Mouse (Mus musculus): ENCODE data around the gene Calm4. TPM values are rescaled to one million over a fixed set of nuclear protein-coding genes. Genes with fewer than 3 reads are reported as not detected.

Gene Calm4
- polyA plus RNA-seq, 1 experiment from 2014 or later = not detected

- H3K36me3 ChIP-seq (replicated peaks; ENCODE audit: insufficient read depth, low read length) = no peaks in the 10 kb centered on the region
- WGBS (ENCODE audit: insufficient replicate concordance) = 56% methylated on average over 2 of the region's 2 CpGs
- no peak overlapping the region for H3K27ac ChIP-seq (ENCODE audit: low read depth)
- H3K9me3 ChIP-seq (ENCODE audit: low read length) = no peaks in the 10 kb centered on the region
- no peak overlapping the region for H3K9ac ChIP-seq (replicated peaks)
- no peak overlapping the region for H3K4me2 ChIP-seq (ENCODE audit: low read depth, low read length)
- no peak for TF ChIP-seq EP300 (IDR thresholded peaks at IDR 0.05; ENCODE audit: low read depth)
- TF ChIP-seq CTCF (IDR thresholded peaks at IDR 0.05; ENCODE audit: low read depth) = no peak
- DNase-seq (no peak), ATAC-seq (no peak)
- no peaks in the 10 kb centered on the region for H3K4me1 ChIP-seq (ENCODE audit: insufficient read depth)
- H3K4me3 ChIP-seq (ENCODE audit: low read depth, low read length) = no peak overlapping the region
- H3K27me3 ChIP-seq (ENCODE audit: insufficient read depth, low read length) = no peaks in the 10 kb centered on the region
These were observed 17.3 kb downstream of the Calm4 start for GRCm38 (mm10) chr13:3854856-3855255.

GRCm38 (mm10) chr13:3856252-3856651 is 18.7 kb downstream of the Calm4 start:
- Histone ChIP-seq H3K27ac (ENCODE audit: low read depth) (no peak overlapping the region), H3K4me3 (ENCODE audit: low read depth, low read length) (no peak overlapping the region), H3K36me3 (replicated peaks; ENCODE audit: insufficient read depth, low read length) (no peaks in the 10 kb centered on the region), H3K4me1 (ENCODE audit: insufficient read depth) (peaks cover 3% of the 10 kb centered on the region; the same call in 1 of the 2 replicates), H3K9me3 (ENCODE audit: low read length) (no peaks in the 10 kb centered on the region), H3K4me2 (ENCODE audit: low read depth, low read length) (no peak overlapping the region), H3K9ac (replicated peaks) (no peak overlapping the region), H3K27me3 (ENCODE audit: insufficient read depth, low read length) (no peaks in the 10 kb centered on the region)
- WGBS (ENCODE audit: insufficient replicate concordance) = 69% methylated on average over 1 of the region's 1 CpGs
- ATAC-seq (no peak), DNase-seq (no peak)
- no peak for TF ChIP-seq CTCF (IDR thresholded peaks at IDR 0.05; ENCODE audit: low read depth)

- Histone ChIP-seq H3K9ac (replicated peaks) (no peak overlapping the region), H3K36me3 (replicated peaks; ENCODE audit: insufficient read depth, low read length) (no peaks in the 10 kb centered on the region), H3K4me3 (ENCODE audit: low read depth, low read length) (no peak overlapping the region), H3K27ac (ENCODE audit: low read depth) (no peak overlapping the region), H3K4me2 (ENCODE audit: low read depth, low read length) (no peak overlapping the region), H3K27me3 (ENCODE audit: insufficient read depth, low read length) (no peaks in the 10 kb centered on the region), H3K4me1 (ENCODE audit: insufficient read depth) (peaks cover 33% of the 10 kb centered on the region), H3K9me3 (ENCODE audit: low read length) (no peaks in the 10 kb centered on the region)
- TF ChIP-seq CTCF (IDR thresholded peaks at IDR 0.05; ENCODE audit: low read depth) = peak; percentile 35; the same call in 1 of the 2 replicates
- TF ChIP-seq EP300 (IDR thresholded peaks at IDR 0.05; ENCODE audit: low read depth) = peak; percentile 55; the same call in 1 of the 2 replicates
- ATAC-seq (peak; percentile 79), DNase-seq (no peak)
- 65% methylated on average over 8 of the region's 8 CpGs for WGBS (ENCODE audit: insufficient replicate concordance)
These were observed 23.7 kb downstream of the Calm4 start for GRCm38 (mm10) chr13:3861251-3861650.

- Histone ChIP-seq H3K27ac (ENCODE audit: low read depth) (no peak overlapping the region), H3K4me1 (ENCODE audit: insufficient read depth) (peaks cover 43% of the 10 kb centered on the region), H3K9ac (replicated peaks) (no peak overlapping the region), H3K27me3 (ENCODE audit: insufficient read depth, low read length) (no peaks in the 10 kb centered on the region), H3K4me3 (ENCODE audit: low read depth, low read length) (no peak overlapping the region), H3K36me3 (replicated peaks; ENCODE audit: insufficient read depth, low read length) (no peaks in the 10 kb centered on the region), H3K9me3 (ENCODE audit: low read length) (no peaks in the 10 kb centered on the region), H3K4me2 (ENCODE audit: low read depth, low read length) (no peak overlapping the region)
- 84% methylated on average over 3 of the region's 3 CpGs for whole genome bisulfite sequencing (ENCODE audit: insufficient replicate concordance)
- no peak; the same call in 1 of the 2 replicates for TF ChIP-seq CTCF (IDR thresholded peaks at IDR 0.05; ENCODE audit: low read depth)
- TF ChIP-seq EP300 (IDR thresholded peaks at IDR 0.05; ENCODE audit: low read depth) = no peak
- no peak for ATAC-seq
- DNase-seq = no peak
These were observed 24.8 kb downstream of the Calm4 start for GRCm38 (mm10) chr13:3862325-3862724.

- no peaks in the 10 kb centered on the region for H3K9me3 ChIP-seq (ENCODE audit: low read length)
- H3K4me3 ChIP-seq (ENCODE audit: low read depth, low read length) = no peak overlapping the region
- H3K36me3 ChIP-seq (replicated peaks; ENCODE audit: insufficient read depth, low read length) = no peaks in the 10 kb centered on the region
- H3K4me1 ChIP-seq (ENCODE audit: insufficient read depth) = peaks cover 49% of the 10 kb centered on the region
- peak overlapping the region; percentile 34; the same call in 1 of the 2 replicates for H3K27ac ChIP-seq (ENCODE audit: low read depth)
- TF ChIP-seq CTCF (IDR thresholded peaks at IDR 0.05; ENCODE audit: low read depth) (0 out of 2 replicates have a peak, but pooled peaks have one; percentile 4), EP300 (IDR thresholded peaks at IDR 0.05; ENCODE audit: low read depth) (0 out of 2 replicates have a peak, but pooled peaks have one; percentile 10)
- WGBS (ENCODE audit: insufficient replicate concordance) = 77% methylated on average over 10 of the region's 10 CpGs
- peak; percentile 65 for ATAC-seq
- peak; percentile 35 for DNase-seq
- H3K27me3 ChIP-seq (ENCODE audit: insufficient read depth, low read length) = no peaks in the 10 kb centered on the region
- no peak overlapping the region; the same call in 1 of the 2 replicates for H3K9ac ChIP-seq (replicated peaks)
- H3K4me2 ChIP-seq (ENCODE audit: low read depth, low read length) = peak overlapping the region; percentile 51
These were observed 25.5 kb downstream of the Calm4 start for GRCm38 (mm10) chr13:3862922-3863580.

- DNase-seq (peak; percentile 48), ATAC-seq (peak; percentile 11)
- no peaks in the 10 kb centered on the region for H3K27me3 ChIP-seq (ENCODE audit: insufficient read depth, low read length)
- no peaks in the 10 kb centered on the region for H3K36me3 ChIP-seq (replicated peaks; ENCODE audit: insufficient read depth, low read length)
- peaks cover 54% of the 10 kb centered on the region for H3K4me1 ChIP-seq (ENCODE audit: insufficient read depth)
- no peaks in the 10 kb centered on the region for H3K9me3 ChIP-seq (ENCODE audit: low read length)
- H3K9ac ChIP-seq (replicated peaks) = no peak overlapping the region
- peak overlapping the region; percentile 60 for H3K4me2 ChIP-seq (ENCODE audit: low read depth, low read length)
- no peak overlapping the region for H3K4me3 ChIP-seq (ENCODE audit: low read depth, low read length)
- TF ChIP-seq EP300 (IDR thresholded peaks at IDR 0.05; ENCODE audit: low read depth) (no peak), CTCF (IDR thresholded peaks at IDR 0.05; ENCODE audit: low read depth) (no peak)
- H3K27ac ChIP-seq (ENCODE audit: low read depth) = peak overlapping the region; percentile 93
- WGBS (ENCODE audit: insufficient replicate concordance) = 68% methylated on average over 14 of the region's 14 CpGs
These were observed 28.2 kb downstream of the Calm4 start for GRCm38 (mm10) chr13:3865648-3866354.
